Mouse (Mus musculus): Measurements from ENCODE around the gene Auh. TPM values are rescaled to one million over a fixed set of nuclear protein-coding genes. Genes with fewer than 3 reads are reported as not detected.

The Auh gene
- total and polyA plus RNA-seq, 2 experiments, result 33.3 to 49.2 TPM

DNA sequence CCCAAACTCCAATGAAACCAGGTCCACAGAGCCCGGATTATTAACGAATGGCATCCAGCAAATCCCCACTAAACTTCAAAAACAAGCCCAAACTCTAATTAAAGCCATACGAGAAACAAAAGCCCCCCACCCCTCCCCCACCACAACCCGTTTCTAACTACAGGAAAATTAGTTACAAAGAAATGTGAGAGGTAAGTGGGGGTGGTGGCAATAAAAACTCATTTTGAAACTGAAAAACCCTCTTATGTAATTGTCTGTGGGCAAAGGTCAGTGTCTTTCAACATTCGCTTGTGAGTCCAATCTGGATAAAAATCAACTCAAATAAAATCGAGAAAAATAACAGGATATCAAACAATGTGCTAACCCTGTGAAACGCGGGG lies 46.6 kb upstream of the Auh start:
- H3K9ac ChIP-seq (ENCODE audit: low read depth, low read length), result no peak overlapping the region
- no peaks in the 10 kb centered on the region for H3K36me3 ChIP-seq (ENCODE audit: control insufficient read depth, insufficient read depth, low read length)
- peak overlapping the region; percentile 95 for H3K27ac ChIP-seq (replicated peaks; ENCODE audit: insufficient read depth, low read depth, low read length)
- TF ChIP-seq POLR2A (IDR thresholded peaks at IDR 0.05; ENCODE audit: extremely low read depth, insufficient read depth, low read length) (no peak), CTCF (IDR thresholded peaks at IDR 0.05; ENCODE audit: low read depth, low read length) (no peak)
- no peak overlapping the region for H3K4me3 ChIP-seq (ENCODE audit: insufficient read depth, low read depth, low read length)
- no peaks in the 10 kb centered on the region for H3K27me3 ChIP-seq (ENCODE audit: control insufficient read depth, insufficient read depth, low read length)
- 23% methylated on average over 8 of the region's 8 CpGs for whole genome bisulfite sequencing
- H3K4me1 ChIP-seq (ENCODE audit: control insufficient read depth, insufficient read depth, low read length), result peaks cover 29% of the 10 kb centered on the region
- peak; percentile 97 for DNase-seq (ENCODE audit: extremely low read depth, low read depth, low spot score)
- H3K79me2 ChIP-seq (ENCODE audit: control insufficient read depth, insufficient read depth, low read length), result peaks cover 30% of the 10 kb centered on the region

DNA sequence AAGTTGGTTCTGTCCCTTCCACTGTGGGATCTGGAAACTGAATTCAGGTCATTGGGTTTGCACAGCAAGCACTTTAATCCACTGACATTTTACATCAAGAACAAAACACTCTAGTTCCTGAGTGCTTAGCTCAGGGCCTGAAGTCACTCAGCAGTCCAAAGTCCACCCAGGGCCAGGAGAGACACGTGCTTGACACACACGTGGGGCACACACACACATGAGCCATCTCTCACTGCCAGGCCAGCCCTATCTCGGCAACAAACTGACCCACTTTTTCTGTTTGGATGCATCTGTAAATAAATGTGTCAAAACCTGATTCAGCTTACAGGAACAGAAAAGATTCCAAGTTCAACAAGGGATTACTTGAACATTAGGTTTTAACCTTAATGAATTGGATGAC lies 45.2 kb upstream of the Auh start:
- H3K27ac ChIP-seq (replicated peaks; ENCODE audit: insufficient read depth, low read depth, low read length), result peak overlapping the region; percentile 82
- no peaks in the 10 kb centered on the region for H3K27me3 ChIP-seq (ENCODE audit: control insufficient read depth, insufficient read depth, low read length)
- peaks cover 36% of the 10 kb centered on the region for H3K79me2 ChIP-seq (ENCODE audit: control insufficient read depth, insufficient read depth, low read length)
- TF ChIP-seq POLR2A (IDR thresholded peaks at IDR 0.05; ENCODE audit: extremely low read depth, insufficient read depth, low read length), result no peak
- no peak for TF ChIP-seq CTCF (IDR thresholded peaks at IDR 0.05; ENCODE audit: low read depth, low read length)
- no peaks in the 10 kb centered on the region for H3K36me3 ChIP-seq (ENCODE audit: control insufficient read depth, insufficient read depth, low read length)
- H3K9ac ChIP-seq (ENCODE audit: low read depth, low read length), result no peak overlapping the region
- H3K4me1 ChIP-seq (ENCODE audit: control insufficient read depth, insufficient read depth, low read length), result peaks cover 29% of the 10 kb centered on the region
- no peak overlapping the region for H3K4me3 ChIP-seq (ENCODE audit: insufficient read depth, low read depth, low read length)
- 11% methylated on average over 3 of the region's 3 CpGs for WGBS
- peak; percentile 100 for DNase-seq (ENCODE audit: extremely low read depth, low read depth, low spot score)

GRCm38 (mm10) chr13:52973427-52973826 lies 43.9 kb upstream of the Auh start:
- H3K4me1 ChIP-seq (ENCODE audit: control insufficient read depth, insufficient read depth, low read length), result peaks cover 29% of the 10 kb centered on the region
- no peak overlapping the region for H3K9ac ChIP-seq (ENCODE audit: low read depth, low read length)
- no peak for DNase-seq (ENCODE audit: extremely low read depth, low read depth, low spot score)
- TF ChIP-seq CTCF (IDR thresholded peaks at IDR 0.05; ENCODE audit: low read depth, low read length), result no peak
- TF ChIP-seq POLR2A (IDR thresholded peaks at IDR 0.05; ENCODE audit: extremely low read depth, insufficient read depth, low read length), result no peak
- H3K36me3 ChIP-seq (ENCODE audit: control insufficient read depth, insufficient read depth, low read length), result no peaks in the 10 kb centered on the region
- H3K27ac ChIP-seq (replicated peaks; ENCODE audit: insufficient read depth, low read depth, low read length), result peak overlapping the region; percentile 53
- H3K27me3 ChIP-seq (ENCODE audit: control insufficient read depth, insufficient read depth, low read length), result no peaks in the 10 kb centered on the region
- 94% methylated on average over 10 of the region's 10 CpGs for WGBS
- peaks cover 33% of the 10 kb centered on the region for H3K79me2 ChIP-seq (ENCODE audit: control insufficient read depth, insufficient read depth, low read length)
- no peak overlapping the region for H3K4me3 ChIP-seq (ENCODE audit: insufficient read depth, low read depth, low read length)

DNA sequence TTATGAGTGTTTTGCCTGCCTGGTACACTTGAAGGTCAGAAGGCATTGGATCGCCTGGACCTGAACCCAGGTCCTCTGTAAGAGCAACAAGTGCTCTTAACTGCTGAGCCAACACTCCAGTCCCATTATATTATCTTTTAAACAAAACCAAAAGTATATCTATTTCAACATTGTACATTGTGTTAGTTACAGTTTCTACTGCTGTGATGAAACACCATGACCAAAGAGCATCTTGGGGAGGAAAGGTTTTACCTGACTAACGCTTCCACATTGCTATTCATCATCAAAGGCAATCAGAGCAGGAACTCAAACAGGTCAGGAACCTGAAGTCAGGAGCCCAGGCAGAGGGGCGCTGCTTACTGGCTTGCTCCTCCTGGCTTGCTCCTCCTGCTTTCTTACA lies 43.1 kb upstream of the Auh start:
- peak; percentile 84 for DNase-seq (ENCODE audit: extremely low read depth, low read depth, low spot score)
- Histone ChIP-seq H3K27me3 (ENCODE audit: control insufficient read depth, insufficient read depth, low read length) (no peaks in the 10 kb centered on the region), H3K4me3 (ENCODE audit: insufficient read depth, low read depth, low read length) (no peak overlapping the region), H3K9ac (ENCODE audit: low read depth, low read length) (no peak overlapping the region), H3K36me3 (ENCODE audit: control insufficient read depth, insufficient read depth, low read length) (peaks cover 2% of the 10 kb centered on the region; the same call in 1 of the 2 replicates), H3K27ac (replicated peaks; ENCODE audit: insufficient read depth, low read depth, low read length) (peak overlapping the region; percentile 61), H3K4me1 (ENCODE audit: control insufficient read depth, insufficient read depth, low read length) (peaks cover 29% of the 10 kb centered on the region), H3K79me2 (ENCODE audit: control insufficient read depth, insufficient read depth, low read length) (peaks cover 27% of the 10 kb centered on the region)
- TF ChIP-seq POLR2A (IDR thresholded peaks at IDR 0.05; ENCODE audit: extremely low read depth, insufficient read depth, low read length) (no peak), CTCF (IDR thresholded peaks at IDR 0.05; ENCODE audit: low read depth, low read length) (no peak)
- WGBS, result 40% methylated on average over 3 of the region's 3 CpGs

- no peak for TF ChIP-seq POLR2A (IDR thresholded peaks at IDR 0.05; ENCODE audit: extremely low read depth, insufficient read depth, low read length)
- no peak overlapping the region for H3K4me3 ChIP-seq (ENCODE audit: insufficient read depth, low read depth, low read length)
These were observed 41.4 kb upstream of the Auh start for GRCm38 (mm10) chr13:52970876-52971275.

DNA sequence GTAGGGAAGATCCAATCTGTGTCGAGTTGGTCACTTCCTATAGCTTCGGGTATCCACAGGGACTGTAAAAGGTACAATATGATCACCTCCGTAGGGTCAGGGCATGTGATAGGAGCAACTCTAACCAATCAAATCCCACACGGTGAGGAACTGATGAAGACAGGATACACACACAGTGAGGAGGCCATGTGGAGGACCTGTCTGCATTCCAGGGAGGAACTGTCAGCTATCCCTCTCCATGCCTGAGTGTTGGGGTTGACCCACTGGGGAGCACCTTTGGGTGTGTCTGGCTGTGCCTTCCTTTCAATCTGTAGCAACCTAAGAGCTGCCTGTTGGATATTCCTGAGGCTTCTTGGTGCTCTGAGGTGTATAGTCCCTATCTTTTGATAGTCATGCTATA lies 33.4 kb upstream of the Auh start:
- Histone ChIP-seq H3K79me2 (ENCODE audit: control insufficient read depth, insufficient read depth, low read length) (no peaks in the 10 kb centered on the region), H3K27ac (replicated peaks; ENCODE audit: insufficient read depth, low read depth, low read length) (no peak overlapping the region), H3K9ac (ENCODE audit: low read depth, low read length) (no peak overlapping the region), H3K36me3 (ENCODE audit: control insufficient read depth, insufficient read depth, low read length) (peaks cover 13% of the 10 kb centered on the region), H3K4me1 (ENCODE audit: control insufficient read depth, insufficient read depth, low read length) (no peaks in the 10 kb centered on the region), H3K27me3 (ENCODE audit: control insufficient read depth, insufficient read depth, low read length) (no peaks in the 10 kb centered on the region), H3K4me3 (ENCODE audit: insufficient read depth, low read depth, low read length) (no peak overlapping the region)
- WGBS, result 87% methylated on average over 4 of the region's 4 CpGs
- DNase-seq (ENCODE audit: extremely low read depth, low read depth, low spot score), result no peak
- TF ChIP-seq CTCF (IDR thresholded peaks at IDR 0.05; ENCODE audit: low read depth, low read length), result no peak
- TF ChIP-seq POLR2A (IDR thresholded peaks at IDR 0.05; ENCODE audit: extremely low read depth, insufficient read depth, low read length), result no peak

More at GRCm38 (mm10) chr13:52970876-52971275, 41.4 kb upstream of the Auh start:
- 88% methylated on average over 6 of the region's 6 CpGs for WGBS
- no peaks in the 10 kb centered on the region for H3K27me3 ChIP-seq (ENCODE audit: control insufficient read depth, insufficient read depth, low read length)
- H3K9ac ChIP-seq (ENCODE audit: low read depth, low read length), result no peak overlapping the region
- H3K4me1 ChIP-seq (ENCODE audit: control insufficient read depth, insufficient read depth, low read length), result peaks cover 25% of the 10 kb centered on the region
- peaks cover 26% of the 10 kb centered on the region for H3K79me2 ChIP-seq (ENCODE audit: control insufficient read depth, insufficient read depth, low read length)
- H3K36me3 ChIP-seq (ENCODE audit: control insufficient read depth, insufficient read depth, low read length), result peaks cover 12% of the 10 kb centered on the region
- H3K27ac ChIP-seq (replicated peaks; ENCODE audit: insufficient read depth, low read depth, low read length), result no peak overlapping the region
- no peak for DNase-seq (ENCODE audit: extremely low read depth, low read depth, low spot score)

Measured in liver, adult 2 months (tissue).